Mouse (Mus musculus): ENCODE data around the gene Cmtm3. TPM values are rescaled to one million over a fixed set of nuclear protein-coding genes. Genes with fewer than 3 reads are reported as not detected.
"Not testable (repeated sequence)": the region's sequence is repeated elsewhere in the genome, so short reads cannot be mapped to it uniquely, and the experiment has no call there.

The Cmtm3 gene
- polyA plus RNA-seq (2014; fragmentation: Nextera tagmentation; extraction: Ambion mirVana): 23.4 and 42.9 TPM in 2 replicates

GRCm38 (mm10) chr8:104339229-104339982 is at the start of gene Cmtm3:
Cmtm3 (plus strand) TSS chr8:104339410.
- no peaks in the 10 kb centered on the region for H3K27me3 ChIP-seq (ENCODE audit: control insufficient read depth, insufficient read depth, low read length)
- H3K27ac ChIP-seq (ENCODE audit: low read depth, low read length): no peak within 1 kb of the TSS
- H3K36me3 ChIP-seq (ENCODE audit: control insufficient read depth, insufficient read depth, low read length): no peaks in the 10 kb centered on the region
- peak within 1 kb of the TSS; percentile 77 for H3K4me2 ChIP-seq (ENCODE audit: low read depth, low read length)
- 13% methylated on average over 16 of the region's 18 CpGs for WGBS
- no peak for ATAC-seq (ENCODE audit: low read depth)
- no peaks in the 10 kb centered on the region for H3K4me1 ChIP-seq (ENCODE audit: control insufficient read depth, insufficient read depth, low read length)
- peak within 1 kb of the TSS; percentile 54 for H3K9ac ChIP-seq (replicated peaks; ENCODE audit: low read depth, low read length)
- no peaks in the 10 kb centered on the region for H3K9me3 ChIP-seq (ENCODE audit: control insufficient read depth, low read length)
- H3K4me3 ChIP-seq (ENCODE audit: low read depth, low read length): peak within 1 kb of the TSS; percentile 49

GRCm38 (mm10) chr8:104293081-104293480 is 46.1 kb upstream of the Cmtm3 start, which contains the start of gene Cmtm2a:
Cmtm2a (minus strand) TSS chr8:104293181.
- H3K4me2 ChIP-seq (ENCODE audit: low read depth, low read length); H3K4me3 ChIP-seq (ENCODE audit: low read depth, low read length); ATAC-seq (ENCODE audit: low read depth); H3K9ac ChIP-seq (replicated peaks; ENCODE audit: low read depth, low read length); H3K4me1 ChIP-seq (ENCODE audit: control insufficient read depth, insufficient read depth, low read length); H3K9me3 ChIP-seq (ENCODE audit: control insufficient read depth, low read length); H3K27ac ChIP-seq (ENCODE audit: low read depth, low read length); H3K27me3 ChIP-seq (ENCODE audit: control insufficient read depth, insufficient read depth, low read length); H3K36me3 ChIP-seq (ENCODE audit: control insufficient read depth, insufficient read depth, low read length): not testable (repeated sequence)
- WGBS: 87% methylated on average over 12 of the region's 12 CpGs

- whole genome bisulfite sequencing: 77% methylated on average over 1 of the region's 1 CpGs
- no peak overlapping the region for H3K4me2 ChIP-seq (ENCODE audit: low read depth, low read length)
- no peaks in the 10 kb centered on the region for H3K4me1 ChIP-seq (ENCODE audit: control insufficient read depth, insufficient read depth, low read length)
- no peak for ATAC-seq (ENCODE audit: low read depth)
- H3K4me3 ChIP-seq (ENCODE audit: low read depth, low read length): no peak overlapping the region
- H3K9ac ChIP-seq (replicated peaks; ENCODE audit: low read depth, low read length): no peak overlapping the region
- no peaks in the 10 kb centered on the region for H3K9me3 ChIP-seq (ENCODE audit: control insufficient read depth, low read length)
- no peak overlapping the region for H3K27ac ChIP-seq (ENCODE audit: low read depth, low read length)
- H3K36me3 ChIP-seq (ENCODE audit: control insufficient read depth, insufficient read depth, low read length): no peaks in the 10 kb centered on the region
- no peaks in the 10 kb centered on the region for H3K27me3 ChIP-seq (ENCODE audit: control insufficient read depth, insufficient read depth, low read length)
These were observed 44.8 kb upstream of the Cmtm3 start for GRCm38 (mm10) chr8:104294396-104294795.

GRCm38 (mm10) chr8:104301577-104301976 is 37.6 kb upstream of the Cmtm3 start:
- H3K9ac ChIP-seq (replicated peaks; ENCODE audit: low read depth, low read length); H3K4me3 ChIP-seq (ENCODE audit: low read depth, low read length); H3K4me2 ChIP-seq (ENCODE audit: low read depth, low read length); H3K4me1 ChIP-seq (ENCODE audit: control insufficient read depth, insufficient read depth, low read length); H3K36me3 ChIP-seq (ENCODE audit: control insufficient read depth, insufficient read depth, low read length); H3K27me3 ChIP-seq (ENCODE audit: control insufficient read depth, insufficient read depth, low read length); H3K9me3 ChIP-seq (ENCODE audit: control insufficient read depth, low read length); H3K27ac ChIP-seq (ENCODE audit: low read depth, low read length): not testable (repeated sequence)
- 10% methylated on average over 3 of the region's 3 CpGs for WGBS
- peak; percentile 75; the same call in 1 of the 2 replicates for ATAC-seq (ENCODE audit: low read depth)

- not testable (repeated sequence) for H3K27me3 ChIP-seq (ENCODE audit: control insufficient read depth, insufficient read depth, low read length); H3K27ac ChIP-seq (ENCODE audit: low read depth, low read length); ATAC-seq (ENCODE audit: low read depth); H3K9ac ChIP-seq (replicated peaks; ENCODE audit: low read depth, low read length); H3K4me2 ChIP-seq (ENCODE audit: low read depth, low read length); H3K9me3 ChIP-seq (ENCODE audit: control insufficient read depth, low read length); H3K36me3 ChIP-seq (ENCODE audit: control insufficient read depth, insufficient read depth, low read length); H3K4me3 ChIP-seq (ENCODE audit: low read depth, low read length); H3K4me1 ChIP-seq (ENCODE audit: control insufficient read depth, insufficient read depth, low read length)
- 95% methylated on average over 4 of the region's 4 CpGs for WGBS
These were observed 36.7 kb upstream of the Cmtm3 start for GRCm38 (mm10) chr8:104302536-104302935.

- 91% methylated on average over 11 of the region's 11 CpGs for WGBS
- Histone ChIP-seq H3K4me1 (ENCODE audit: control insufficient read depth, insufficient read depth, low read length) (no peaks in the 10 kb centered on the region), H3K36me3 (ENCODE audit: control insufficient read depth, insufficient read depth, low read length) (no peaks in the 10 kb centered on the region)
These were observed 34.2 kb upstream of the Cmtm3 start for GRCm38 (mm10) chr8:104304962-104305361.

GRCm38 (mm10) chr8:104308341-104308740 is 30.9 kb upstream of the Cmtm3 start:
- not testable (repeated sequence) for H3K9me3 ChIP-seq (ENCODE audit: control insufficient read depth, low read length); H3K27me3 ChIP-seq (ENCODE audit: control insufficient read depth, insufficient read depth, low read length); H3K9ac ChIP-seq (replicated peaks; ENCODE audit: low read depth, low read length); H3K4me3 ChIP-seq (ENCODE audit: low read depth, low read length); H3K27ac ChIP-seq (ENCODE audit: low read depth, low read length); H3K36me3 ChIP-seq (ENCODE audit: control insufficient read depth, insufficient read depth, low read length); ATAC-seq (ENCODE audit: low read depth); H3K4me2 ChIP-seq (ENCODE audit: low read depth, low read length); H3K4me1 ChIP-seq (ENCODE audit: control insufficient read depth, insufficient read depth, low read length)
- WGBS: 40% methylated on average over 6 of the region's 6 CpGs

More at GRCm38 (mm10) chr8:104304962-104305361, 34.2 kb upstream of the Cmtm3 start:
- Histone ChIP-seq H3K9ac (replicated peaks; ENCODE audit: low read depth, low read length) (no peak overlapping the region), H3K4me3 (ENCODE audit: low read depth, low read length) (no peak overlapping the region), H3K9me3 (ENCODE audit: control insufficient read depth, low read length) (no peaks in the 10 kb centered on the region), H3K27me3 (ENCODE audit: control insufficient read depth, insufficient read depth, low read length) (no peaks in the 10 kb centered on the region), H3K27ac (ENCODE audit: low read depth, low read length) (no peak overlapping the region), H3K4me2 (ENCODE audit: low read depth, low read length) (no peak overlapping the region)
- ATAC-seq (ENCODE audit: low read depth): no peak

GRCm38 (mm10) chr8:104309441-104310155 is 29.6 kb upstream of the Cmtm3 start, which contains the start of the genes Gm45711 and Cmtm1:
Gm45711 (minus strand) TSS chr8:104310081.
Cmtm1 (minus strand) TSS chr8:104310145.
- H3K4me1 ChIP-seq (ENCODE audit: control insufficient read depth, insufficient read depth, low read length); H3K27me3 ChIP-seq (ENCODE audit: control insufficient read depth, insufficient read depth, low read length); H3K4me3 ChIP-seq (ENCODE audit: low read depth, low read length); H3K9me3 ChIP-seq (ENCODE audit: control insufficient read depth, low read length); H3K36me3 ChIP-seq (ENCODE audit: control insufficient read depth, insufficient read depth, low read length); H3K4me2 ChIP-seq (ENCODE audit: low read depth, low read length); H3K9ac ChIP-seq (replicated peaks; ENCODE audit: low read depth, low read length); H3K27ac ChIP-seq (ENCODE audit: low read depth, low read length); ATAC-seq (ENCODE audit: low read depth): not testable (repeated sequence)
- WGBS: 92% methylated on average over 36 of the region's 36 CpGs

GRCm38 (mm10) chr8:104312023-104312422 is 27.2 kb upstream of the Cmtm3 start:
- H3K27me3 ChIP-seq (ENCODE audit: control insufficient read depth, insufficient read depth, low read length); H3K4me1 ChIP-seq (ENCODE audit: control insufficient read depth, insufficient read depth, low read length); H3K4me2 ChIP-seq (ENCODE audit: low read depth, low read length); H3K9ac ChIP-seq (replicated peaks; ENCODE audit: low read depth, low read length); H3K27ac ChIP-seq (ENCODE audit: low read depth, low read length); H3K36me3 ChIP-seq (ENCODE audit: control insufficient read depth, insufficient read depth, low read length); H3K4me3 ChIP-seq (ENCODE audit: low read depth, low read length); H3K9me3 ChIP-seq (ENCODE audit: control insufficient read depth, low read length); ATAC-seq (ENCODE audit: low read depth): not testable (repeated sequence)
- WGBS: 88% methylated on average over 3 of the region's 3 CpGs

Measured in neural tube, embryonic 14.5 days (tissue).